ENCODE assay signal across 15 mouse cellular contexts in the genomic region with DNA sequence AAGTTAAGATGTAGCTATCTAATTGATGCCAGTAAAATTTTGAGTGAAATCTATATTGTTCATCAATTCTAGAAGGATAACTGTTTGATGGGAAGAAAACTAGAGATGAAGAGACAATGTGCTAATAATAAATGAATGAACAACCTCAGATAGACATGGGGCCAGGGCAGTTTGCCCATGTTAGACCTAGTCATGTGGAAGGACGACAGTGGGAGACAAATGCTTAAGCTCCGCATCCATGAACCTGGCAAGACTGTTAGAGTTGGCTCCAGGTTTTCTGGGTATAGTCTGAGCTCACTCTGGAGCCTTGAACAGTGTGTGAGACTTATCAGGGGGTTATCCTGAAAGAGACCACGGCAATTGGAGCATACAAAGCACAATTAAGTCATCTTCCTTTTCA.
"Had no signal": no experiment of that assay in that cellular context is flagged by ENCODE, and none has a peak within 500 bp of the region (broad histone marks: within the 10 kb centered on the region; RNA-seq: fewer than 3 reads in every experiment).

No protein-coding gene starts in this region.

- H3K36me3 ChIP-seq: limb, embryonic 12.5 days; limb, embryonic 15.5 days; midbrain, embryonic 12.5 days; midbrain, embryonic 15.5 days had no signal

- H3K4me1 ChIP-seq: limb, embryonic 15.5 days; midbrain, embryonic 12.5 days; midbrain, embryonic 15.5 days had no signal

- ATAC-seq: liver, postnatal 0 days; lung, postnatal 0 days; midbrain, embryonic 15.5 days had no signal

- H3K27ac ChIP-seq: limb, embryonic 12.5 days; limb, embryonic 15.5 days; liver, embryonic 14.5 days; macrophage; midbrain, embryonic 12.5 days; midbrain, embryonic 15.5 days had no signal

- H3K4me2 ChIP-seq: limb, embryonic 12.5 days; limb, embryonic 15.5 days; liver, embryonic 11.5 days; lung, embryonic 14.5 days; midbrain, embryonic 12.5 days; midbrain, embryonic 15.5 days had no signal

- H3K27me3 ChIP-seq: limb, embryonic 12.5 days; limb, embryonic 15.5 days; midbrain, embryonic 12.5 days; midbrain, embryonic 15.5 days had no signal

- H3K4me3 ChIP-seq: limb, embryonic 12.5 days; limb, embryonic 15.5 days; midbrain, embryonic 12.5 days; midbrain, embryonic 15.5 days had no signal

- DNase-seq: kidney, adult 9 months; kidney, postnatal 14 days; kidney, postnatal 4 days; liver, postnatal 0 days; lung, embryonic 14.5 days; thymus, adult 18-20 months; thymus, postnatal 36 days had no signal

- H3K9me3 ChIP-seq: limb, embryonic 12.5 days; limb, embryonic 15.5 days; midbrain, embryonic 12.5 days; midbrain, embryonic 15.5 days had no signal

- H3K9ac ChIP-seq: limb, embryonic 12.5 days; limb, embryonic 15.5 days; liver, embryonic 14.5 days; liver, postnatal 0 days; lung, embryonic 14.5 days; midbrain, embryonic 12.5 days; midbrain, embryonic 15.5 days had no signal
